Mouse (Mus musculus): Measurements from ENCODE around the gene Gls.

- TF ChIP-seq CTCF (IDR thresholded peaks at IDR 0.05; ENCODE audit: low read depth) (no peak), EP300 (optimal IDR thresholded peaks at IDR 0.05) (no peak)
These were observed 115.3 kb downstream of the Gls start for GRCm38 (mm10) chr1:52117777-52118176.
